Mouse (Mus musculus) stomach, embryonic 15.5 days (tissue): ENCODE data around the gene D430041D05Rik. TPM values are rescaled to one million over a fixed set of nuclear protein-coding genes. Genes with fewer than 3 reads are reported as not detected.

Source experiments
- ATAC-seq: fragments of 200-750 bp; cut with Nextera tagmentation; 2 replicates; pipeline ENCODE4 v1.8.0; 2017; ENCODE audit warnings: low read depth, moderate number of reproducible peaks, moderate TSS enrichment; ENCODE audit not compliant: insufficient read depth, low FRiP score
- H3K27ac ChIP-seq: fragments of 300-500 bp; sonication (generic); 2 replicates; pipeline ENCODE4 v1.5.1; 2015; ENCODE audit warnings: mild to moderate bottlenecking, inconsistent platforms
- H3K27me3 ChIP-seq: fragments of 300-500 bp; sonication (generic); replicated peaks from 2 replicates; pipeline ENCODE4 v1.6.1; 2015; ENCODE audit warnings: inconsistent platforms
- H3K36me3 ChIP-seq: fragments of 300-500 bp; sonication (generic); 2 replicates; pipeline ENCODE4 v1.6.1; 2015; ENCODE audit warnings: inconsistent platforms
- H3K4me1 ChIP-seq: fragments of 300-500 bp; sonication (generic); 2 replicates; pipeline ENCODE4 v1.6.1; 2015; ENCODE audit warnings: inconsistent platforms
- H3K4me2 ChIP-seq: fragments of 300-500 bp; sonication (generic); 2 replicates; pipeline ENCODE4 v1.6.1; 2015; ENCODE audit warnings: mild to moderate bottlenecking, inconsistent platforms
- H3K4me3 ChIP-seq: fragments of 300-500 bp; sonication (generic); replicated peaks from 2 replicates; pipeline ENCODE4 v1.5.1; 2015; ENCODE audit warnings: inconsistent platforms
- H3K9ac ChIP-seq: fragments of 300-500 bp; sonication (generic); 2 replicates; pipeline ENCODE4 v1.6.1; 2015; ENCODE audit warnings: inconsistent platforms
- H3K9me3 ChIP-seq: fragments of 300-500 bp; sonication (generic); 2 replicates; pipeline ENCODE4 v1.6.1; 2016; ENCODE audit warnings: inconsistent platforms
- WGBS: fragments of 180-500 bp; shearing (Covaris S2); methylation state at CpG from one replicate; pipeline ENCODE4 v1.1.7; 2015; 5-methylcytosine and 5-hydroxymethylcytosine counted together
- polyA plus RNA-seq: library from polyadenylated mRNA; unstranded; fragments of >200 nt; fragmentation: Nextera tagmentation; extraction: Ambion mirVana; gene quantifications from 2 replicates; pipeline ENCODE4 v1.2.1, GENCODE M21; 2015

Gene D430041D05Rik
- polyA plus RNA-seq, 1 experiment from 2014 or later = 0.19 TPM

DNA sequence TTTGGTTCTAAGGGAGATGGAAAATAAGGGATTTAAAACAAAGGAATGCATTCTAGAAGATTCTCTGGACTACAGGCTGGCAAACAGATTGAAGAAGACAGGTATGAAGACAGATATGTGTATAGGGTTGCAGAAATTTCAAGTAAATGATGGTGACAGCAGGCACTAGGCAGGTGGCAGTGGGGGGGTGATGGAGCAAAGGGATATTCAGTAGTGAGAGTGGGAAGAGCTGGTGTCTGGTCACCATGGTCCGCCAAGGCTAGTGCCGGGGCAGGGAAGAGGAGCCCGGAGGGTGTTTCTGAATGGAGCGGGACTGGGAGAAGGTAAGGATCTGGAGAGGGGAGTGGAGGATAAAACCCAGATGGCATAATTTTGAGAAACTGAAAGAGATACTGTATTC, 157.5 kb downstream of the D430041D05Rik start:
- no peak overlapping the region for H3K4me2 ChIP-seq
- H3K4me1 ChIP-seq = no peaks in the 10 kb centered on the region
- no peaks in the 10 kb centered on the region for H3K9me3 ChIP-seq
- no peaks in the 10 kb centered on the region for H3K36me3 ChIP-seq
- H3K4me3 ChIP-seq = no peak overlapping the region
- no peak overlapping the region for H3K27ac ChIP-seq
- ATAC-seq = no peak
- no peaks in the 10 kb centered on the region for H3K27me3 ChIP-seq
- no peak overlapping the region for H3K9ac ChIP-seq
- 95% methylated on average over 4 of the region's 4 CpGs for WGBS

GRCm38 (mm10) chr2:104251647-104252046, 159.2 kb downstream of the D430041D05Rik start:
- Histone ChIP-seq H3K27me3 (no peaks in the 10 kb centered on the region), H3K9ac (no peak overlapping the region), H3K27ac (no peak overlapping the region), H3K9me3 (no peaks in the 10 kb centered on the region), H3K4me1 (no peaks in the 10 kb centered on the region), H3K36me3 (no peaks in the 10 kb centered on the region), H3K4me3 (no peak overlapping the region), H3K4me2 (no peak overlapping the region)
- no peak for ATAC-seq
- 61% methylated on average over 4 of the region's 4 CpGs for WGBS

DNA sequence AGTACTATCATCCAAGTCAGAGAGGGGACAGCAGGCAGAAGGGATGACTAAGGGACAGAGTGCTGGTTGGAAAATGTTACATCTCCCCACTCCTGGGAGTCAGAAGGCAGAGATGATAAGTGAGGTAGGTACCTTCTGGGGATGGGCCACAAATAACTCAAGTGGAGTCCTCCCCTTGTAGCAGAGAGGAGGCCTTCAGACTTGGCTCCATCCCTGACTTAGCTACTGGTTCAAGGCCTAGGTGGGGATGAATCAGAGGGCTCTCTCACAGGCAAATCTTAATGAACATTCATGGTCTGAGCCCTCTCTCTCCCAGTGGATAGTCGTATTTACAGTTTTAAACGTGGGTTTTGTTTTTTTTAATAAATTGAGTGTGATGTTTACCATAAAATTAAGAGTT, 161.0 kb downstream of the D430041D05Rik start:
- Histone ChIP-seq H3K9ac (no peak overlapping the region), H3K4me1 (no peaks in the 10 kb centered on the region), H3K27ac (no peak overlapping the region), H3K36me3 (no peaks in the 10 kb centered on the region), H3K27me3 (no peaks in the 10 kb centered on the region), H3K9me3 (no peaks in the 10 kb centered on the region), H3K4me3 (no peak overlapping the region), H3K4me2 (no peak overlapping the region)
- 75% methylated on average over 2 of the region's 2 CpGs for WGBS
- ATAC-seq = no peak

DNA sequence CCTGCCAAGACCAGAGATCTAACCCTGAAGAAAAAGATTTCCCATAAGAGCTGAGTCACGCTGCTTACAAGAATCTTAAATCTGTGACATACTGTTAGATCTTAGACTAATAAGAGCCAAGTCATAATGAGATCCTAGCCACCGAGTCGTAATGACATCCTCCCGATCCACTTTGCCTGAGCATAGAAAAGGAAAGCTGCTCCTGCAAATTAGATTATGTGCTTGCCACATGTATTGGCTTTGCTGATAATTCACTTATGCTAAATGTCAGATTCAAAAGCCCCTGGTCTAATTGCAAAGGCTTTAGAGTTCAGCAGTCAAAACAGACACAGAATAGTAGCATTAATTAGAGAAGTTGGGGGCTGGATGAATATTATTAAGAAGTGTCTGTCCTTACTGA, 164.0 kb downstream of the D430041D05Rik start:
- H3K4me3 ChIP-seq = no peak overlapping the region
- WGBS = 80% methylated on average over 4 of the region's 4 CpGs
- H3K9me3 ChIP-seq = no peaks in the 10 kb centered on the region
- H3K36me3 ChIP-seq = no peaks in the 10 kb centered on the region
- H3K4me2 ChIP-seq = no peak overlapping the region
- no peak overlapping the region for H3K27ac ChIP-seq
- ATAC-seq = no peak
- H3K27me3 ChIP-seq = no peaks in the 10 kb centered on the region
- no peaks in the 10 kb centered on the region for H3K4me1 ChIP-seq
- no peak overlapping the region for H3K9ac ChIP-seq

DNA sequence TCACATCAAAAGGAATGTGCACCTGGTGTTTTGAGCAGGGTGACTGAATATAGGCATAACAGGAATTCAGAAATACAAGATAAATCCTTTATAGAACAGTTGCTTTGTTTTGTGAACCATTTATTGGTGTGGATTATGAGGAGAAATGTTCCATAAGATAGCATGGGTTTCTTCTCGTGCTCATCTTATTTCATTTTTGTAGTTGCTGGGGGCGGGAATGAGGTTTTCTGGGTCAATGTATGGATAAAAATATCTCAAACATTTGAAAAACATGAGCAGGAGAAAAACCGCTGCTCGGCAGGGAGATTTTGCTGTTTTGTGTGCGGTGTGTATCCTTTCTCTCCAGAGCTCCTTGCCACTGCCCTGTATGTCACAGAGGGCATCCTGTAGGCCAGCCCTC, 168.8 kb downstream of the D430041D05Rik start:
- no peaks in the 10 kb centered on the region for H3K36me3 ChIP-seq
- ATAC-seq = no peak
- WGBS = 81% methylated on average over 5 of the region's 5 CpGs

GRCm38 (mm10) chr2:104237141-104237540, 173.7 kb downstream of the D430041D05Rik start:
- no peaks in the 10 kb centered on the region for H3K36me3 ChIP-seq
- H3K4me2 ChIP-seq = no peak overlapping the region
- no peak overlapping the region for H3K4me3 ChIP-seq
- H3K27me3 ChIP-seq = no peaks in the 10 kb centered on the region
- H3K9me3 ChIP-seq = no peaks in the 10 kb centered on the region
- H3K4me1 ChIP-seq = no peaks in the 10 kb centered on the region
- H3K27ac ChIP-seq = no peak overlapping the region
- WGBS = 67% methylated on average over 4 of the region's 4 CpGs
- no peak for ATAC-seq
- no peak overlapping the region for H3K9ac ChIP-seq

More for the DNA sequence above, 168.8 kb downstream of the D430041D05Rik start:
- H3K4me3 ChIP-seq = no peak overlapping the region
- H3K27me3 ChIP-seq = no peaks in the 10 kb centered on the region
- no peaks in the 10 kb centered on the region for H3K4me1 ChIP-seq
- no peak overlapping the region for H3K4me2 ChIP-seq
- H3K27ac ChIP-seq = no peak overlapping the region
- no peaks in the 10 kb centered on the region for H3K9me3 ChIP-seq
- no peak overlapping the region for H3K9ac ChIP-seq

- Histone ChIP-seq H3K36me3 (no peaks in the 10 kb centered on the region), H3K4me2 (no peak overlapping the region), H3K27ac (no peak overlapping the region), H3K27me3 (no peaks in the 10 kb centered on the region), H3K9me3 (no peaks in the 10 kb centered on the region), H3K4me3 (no peak overlapping the region), H3K9ac (no peak overlapping the region), H3K4me1 (no peaks in the 10 kb centered on the region)
- 63% methylated on average over 2 of the region's 2 CpGs for WGBS
- no peak for ATAC-seq
Measured at GRCm38 (mm10) chr2:104230444-104230843, 180.4 kb downstream of the D430041D05Rik start.

DNA sequence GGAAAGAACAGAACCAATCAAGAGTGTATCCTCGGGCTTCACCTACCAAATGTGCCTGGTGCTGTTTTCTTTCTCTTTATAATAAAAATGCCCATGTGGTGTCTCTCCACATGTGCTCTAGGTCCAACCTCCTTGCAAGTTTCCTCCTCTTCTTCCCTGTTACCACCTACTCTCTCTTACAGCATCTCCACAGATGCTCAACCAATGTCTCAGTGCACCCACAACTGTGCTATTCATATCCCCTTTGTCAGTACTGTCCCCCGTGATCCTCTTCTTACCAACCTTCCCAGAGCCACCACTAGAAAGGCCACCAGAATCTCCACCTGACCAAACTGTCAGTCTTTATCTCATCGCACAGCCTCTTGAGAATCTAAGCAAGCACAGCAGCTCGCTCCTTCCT, 184.8 kb downstream of the D430041D05Rik start:
- 80% methylated on average over 4 of the region's 4 CpGs for WGBS
- H3K4me3 ChIP-seq = no peak overlapping the region

GRCm38 (mm10) chr2:104219733-104220391, 191.0 kb downstream of the D430041D05Rik start:
- 76% methylated on average over 14 of the region's 14 CpGs for WGBS
- no peak overlapping the region for H3K9ac ChIP-seq
- H3K9me3 ChIP-seq = no peaks in the 10 kb centered on the region
- H3K36me3 ChIP-seq = no peaks in the 10 kb centered on the region
- H3K4me2 ChIP-seq = no peak overlapping the region
- no peaks in the 10 kb centered on the region for H3K27me3 ChIP-seq
- no peak overlapping the region for H3K27ac ChIP-seq
- H3K4me1 ChIP-seq = no peaks in the 10 kb centered on the region
- ATAC-seq = no peak
- H3K4me3 ChIP-seq = no peak overlapping the region

More for the DNA sequence above, 184.8 kb downstream of the D430041D05Rik start:
- no peak overlapping the region for H3K27ac ChIP-seq
- no peaks in the 10 kb centered on the region for H3K4me1 ChIP-seq
- H3K4me2 ChIP-seq = no peak overlapping the region
- H3K36me3 ChIP-seq = no peaks in the 10 kb centered on the region
- H3K27me3 ChIP-seq = no peaks in the 10 kb centered on the region
- no peak for ATAC-seq
- H3K9ac ChIP-seq = no peak overlapping the region
- no peaks in the 10 kb centered on the region for H3K9me3 ChIP-seq

DNA sequence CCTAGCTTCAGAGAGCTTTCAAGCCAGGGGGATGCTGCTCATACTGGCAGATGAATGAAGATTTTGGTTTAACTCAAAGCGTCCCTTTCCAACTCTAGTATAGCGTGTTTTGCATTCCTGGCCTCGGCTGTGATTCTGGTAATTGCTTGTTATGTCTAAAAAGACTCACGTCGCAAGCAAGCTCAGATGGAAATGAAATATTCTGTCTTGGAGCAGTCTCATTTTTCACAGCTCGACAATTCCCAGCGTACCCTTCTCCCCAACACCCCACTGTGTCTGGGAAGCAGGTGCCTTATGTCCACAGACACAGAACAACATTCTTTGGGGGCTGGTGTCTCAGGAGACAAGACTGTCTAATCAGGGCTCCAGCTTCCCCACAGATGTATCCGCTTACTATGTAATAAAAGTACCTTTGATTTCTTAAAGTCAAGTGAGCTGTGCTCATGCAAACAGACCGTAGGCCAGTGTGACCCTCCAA, 192.2 kb downstream of the D430041D05Rik start:
- no peaks in the 10 kb centered on the region for H3K27me3 ChIP-seq
- no peak overlapping the region for H3K27ac ChIP-seq
- 42% methylated on average over 9 of the region's 9 CpGs for WGBS
- no peak overlapping the region for H3K9ac ChIP-seq
- H3K4me3 ChIP-seq = no peak overlapping the region
- no peaks in the 10 kb centered on the region for H3K36me3 ChIP-seq
- ATAC-seq = no peak
- no peak overlapping the region for H3K4me2 ChIP-seq
- H3K9me3 ChIP-seq = no peaks in the 10 kb centered on the region
- H3K4me1 ChIP-seq = no peaks in the 10 kb centered on the region

DNA sequence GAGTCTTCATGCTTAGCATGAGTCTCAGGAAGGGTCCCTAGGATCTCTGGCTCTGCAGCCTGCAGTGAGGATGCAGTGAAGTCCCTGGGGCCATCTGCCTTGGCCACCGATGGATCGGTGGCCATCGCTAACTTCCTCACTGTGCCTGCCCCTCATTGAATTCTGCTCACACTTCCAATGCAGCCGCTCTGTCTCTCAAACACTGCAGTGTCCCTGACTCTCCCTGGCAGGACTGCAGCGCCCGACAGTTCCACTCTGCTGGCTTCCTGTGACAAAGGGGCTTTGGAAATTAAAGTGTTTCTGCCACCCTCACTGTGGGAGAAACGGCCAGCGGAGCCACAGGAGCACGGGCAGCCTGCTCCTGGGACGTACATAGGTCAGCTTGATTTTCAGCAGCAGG, 192.7 kb downstream of the D430041D05Rik start:
- no peak for ATAC-seq
- no peaks in the 10 kb centered on the region for H3K4me1 ChIP-seq
- no peaks in the 10 kb centered on the region for H3K9me3 ChIP-seq
- H3K4me2 ChIP-seq = no peak overlapping the region
- H3K27ac ChIP-seq = no peak overlapping the region
- no peak overlapping the region for H3K9ac ChIP-seq
- H3K36me3 ChIP-seq = no peaks in the 10 kb centered on the region
- WGBS = 77% methylated on average over 10 of the region's 10 CpGs
- no peaks in the 10 kb centered on the region for H3K27me3 ChIP-seq
- H3K4me3 ChIP-seq = no peak overlapping the region

- H3K4me1 ChIP-seq = no peaks in the 10 kb centered on the region
- no peak overlapping the region for H3K4me2 ChIP-seq
- no peaks in the 10 kb centered on the region for H3K27me3 ChIP-seq
- no peak overlapping the region for H3K9ac ChIP-seq
- H3K27ac ChIP-seq = no peak overlapping the region
- WGBS = 66% methylated on average over 2 of the region's 2 CpGs
- no peak for ATAC-seq
- H3K36me3 ChIP-seq = no peaks in the 10 kb centered on the region
- no peaks in the 10 kb centered on the region for H3K9me3 ChIP-seq
- no peak overlapping the region for H3K4me3 ChIP-seq
Measured at GRCm38 (mm10) chr2:104209408-104209807, 201.4 kb downstream of the D430041D05Rik start.

DNA sequence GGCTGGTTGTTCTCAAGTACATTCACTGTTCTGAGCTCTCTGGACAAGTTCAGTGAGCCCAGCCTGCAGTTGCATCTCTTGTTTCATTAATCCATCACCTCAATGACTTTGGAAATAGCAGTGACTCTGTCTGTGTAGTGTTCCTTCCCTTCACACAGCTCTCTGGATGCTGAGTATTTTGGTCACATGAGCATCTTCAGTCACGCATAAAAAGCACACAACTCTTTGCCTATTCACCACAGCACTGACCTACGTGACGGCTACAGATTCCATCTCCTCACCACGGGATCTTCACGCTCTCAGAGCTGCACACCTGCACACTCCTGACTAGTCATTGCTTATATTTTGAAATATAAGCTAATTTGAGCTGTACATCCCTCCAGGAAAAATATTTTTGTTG, 202.4 kb downstream of the D430041D05Rik start:
- Histone ChIP-seq H3K36me3 (no peaks in the 10 kb centered on the region), H3K27me3 (no peaks in the 10 kb centered on the region), H3K9ac (no peak overlapping the region), H3K4me1 (no peaks in the 10 kb centered on the region), H3K4me3 (no peak overlapping the region), H3K4me2 (no peak overlapping the region), H3K9me3 (no peaks in the 10 kb centered on the region), H3K27ac (no peak overlapping the region)
- ATAC-seq = no peak
- 71% methylated on average over 5 of the region's 5 CpGs for WGBS
